Mouse (Mus musculus): ENCODE data around the gene Ss18l1.

Gene Ss18l1

DNA sequence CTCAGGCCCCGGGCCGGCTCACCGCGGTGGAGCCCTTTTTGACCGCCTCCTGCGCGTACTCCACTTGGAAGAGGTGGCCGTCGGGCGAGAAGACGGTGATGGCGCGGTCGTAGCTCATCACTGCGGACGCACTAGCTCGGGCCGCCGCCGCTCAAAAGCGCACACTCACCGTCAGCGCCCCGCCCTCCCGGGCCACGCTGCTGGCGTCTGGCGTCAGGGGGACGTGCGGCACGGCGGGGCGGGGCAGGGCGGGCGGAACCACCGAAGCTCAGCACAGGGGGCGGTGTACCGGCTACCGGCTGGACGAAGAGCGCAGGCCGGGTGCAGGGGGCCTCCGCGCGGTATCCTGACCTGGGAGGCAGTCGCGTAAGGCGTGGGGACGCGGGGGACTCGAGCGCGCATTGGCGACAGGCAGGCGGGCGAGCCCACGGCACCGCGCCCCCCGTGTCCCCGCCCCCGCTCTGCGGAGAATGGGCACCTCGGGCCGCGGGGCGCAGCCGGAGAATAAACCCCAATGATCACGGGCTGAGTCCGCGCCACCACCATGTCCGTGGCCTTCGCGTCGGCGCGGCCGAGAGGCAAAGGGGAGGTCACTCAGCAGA, at the start of gene Ss18l1, which contains the start of gene Psma7:
Gene Ss18l1, plus strand, starts transcription at position 254 of the 602 bp plus-strand sequence.
Gene Psma7, minus strand, starts transcription at position 178 of the 602 bp plus-strand sequence.
- DNase-seq, result peak; percentile 90

DNA sequence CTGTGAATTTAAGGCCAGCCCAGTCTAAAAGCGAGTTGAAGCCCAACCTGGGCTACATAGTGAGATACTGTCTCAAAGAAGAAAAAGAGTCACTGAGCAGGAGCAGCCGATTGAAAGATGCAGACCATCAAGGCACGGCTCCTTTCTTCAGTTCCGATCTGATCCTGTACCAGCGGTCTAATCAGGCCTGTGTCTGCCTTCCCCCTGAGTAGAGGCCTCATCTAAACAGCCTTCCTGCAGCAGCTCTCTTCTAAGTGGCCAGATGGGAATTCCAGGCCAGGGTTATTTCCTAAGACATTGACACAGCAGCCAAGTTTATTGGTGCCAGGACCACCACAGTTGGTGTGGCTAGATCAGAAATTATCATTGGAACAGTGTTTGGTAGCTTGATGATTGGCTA, 49.2 kb upstream of the Ss18l1 start:
- DNase-seq, result no peak

DNA sequence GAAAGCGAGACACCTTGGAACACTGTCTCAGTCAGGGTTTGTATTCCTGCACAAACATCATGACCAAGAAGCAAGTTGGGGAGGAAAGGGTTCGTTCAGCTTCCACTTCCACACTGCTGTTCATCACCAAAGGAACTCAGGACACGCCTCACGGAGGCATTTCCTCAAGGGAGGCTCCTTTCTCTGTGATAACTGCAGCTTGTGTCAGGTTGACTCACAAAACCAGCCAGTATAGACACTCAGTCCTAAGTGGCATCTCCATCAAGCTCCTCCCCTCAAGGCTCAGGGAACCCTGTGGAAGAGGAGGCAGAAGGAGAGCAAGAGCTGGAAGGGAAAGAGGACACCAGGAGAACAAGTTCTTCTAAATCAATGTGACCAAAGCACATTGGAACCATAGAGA, 43.9 kb upstream of the Ss18l1 start:
- DNase-seq, result no peak

DNA sequence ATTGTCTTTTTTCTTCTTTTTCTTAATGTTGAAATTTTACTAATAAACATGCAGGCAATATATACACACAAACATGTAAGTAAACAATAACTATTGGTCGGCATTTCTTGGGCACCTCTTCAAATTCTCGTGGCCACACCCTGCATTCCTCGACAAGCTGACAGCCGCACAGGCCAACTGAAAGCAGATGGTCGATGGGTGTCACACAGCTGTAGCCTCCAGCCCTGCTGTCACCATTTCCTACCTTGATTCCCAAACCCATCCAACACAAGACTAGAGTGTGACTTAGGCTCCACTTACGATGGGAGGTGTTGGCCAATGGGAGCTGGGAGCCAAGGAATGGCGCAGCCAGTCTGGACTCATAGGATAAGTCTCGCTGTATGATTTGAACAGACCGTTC, 40.7 kb upstream of the Ss18l1 start:
- no peak for DNase-seq

DNA sequence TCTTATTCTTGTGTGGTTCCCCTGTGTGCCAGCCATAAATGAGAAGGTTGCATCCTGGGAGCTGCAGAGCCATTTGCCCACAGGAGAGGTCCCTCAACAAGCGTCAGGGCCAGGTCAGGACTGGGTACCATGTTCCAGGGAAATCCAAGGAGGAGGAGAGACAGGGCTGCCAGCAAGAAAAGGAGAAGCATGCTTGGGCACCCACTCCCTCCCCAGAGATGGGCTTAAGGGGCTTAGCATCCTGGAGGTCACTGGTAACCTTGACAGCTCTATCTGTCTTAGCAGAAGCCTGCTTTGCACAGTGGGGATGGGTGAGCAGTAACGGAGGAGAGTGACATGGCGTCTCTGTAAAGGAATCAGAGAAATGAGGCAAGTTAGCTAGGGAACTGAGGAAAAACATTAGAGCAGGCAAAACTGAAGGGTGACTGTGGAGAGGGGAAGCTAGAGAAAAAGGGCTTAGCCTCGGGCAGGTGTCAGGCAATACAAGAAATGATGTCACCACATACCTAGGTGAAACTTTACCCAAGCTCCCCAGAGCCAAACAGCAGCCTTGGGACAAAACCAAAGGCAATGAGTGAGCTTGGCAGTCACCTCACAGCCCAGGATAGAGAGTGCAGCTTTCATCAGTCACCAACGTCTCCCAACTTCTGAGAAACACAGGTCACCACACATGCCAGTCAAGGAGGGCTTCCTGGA, 36.5 kb upstream of the Ss18l1 start:
- no peak for DNase-seq

DNA sequence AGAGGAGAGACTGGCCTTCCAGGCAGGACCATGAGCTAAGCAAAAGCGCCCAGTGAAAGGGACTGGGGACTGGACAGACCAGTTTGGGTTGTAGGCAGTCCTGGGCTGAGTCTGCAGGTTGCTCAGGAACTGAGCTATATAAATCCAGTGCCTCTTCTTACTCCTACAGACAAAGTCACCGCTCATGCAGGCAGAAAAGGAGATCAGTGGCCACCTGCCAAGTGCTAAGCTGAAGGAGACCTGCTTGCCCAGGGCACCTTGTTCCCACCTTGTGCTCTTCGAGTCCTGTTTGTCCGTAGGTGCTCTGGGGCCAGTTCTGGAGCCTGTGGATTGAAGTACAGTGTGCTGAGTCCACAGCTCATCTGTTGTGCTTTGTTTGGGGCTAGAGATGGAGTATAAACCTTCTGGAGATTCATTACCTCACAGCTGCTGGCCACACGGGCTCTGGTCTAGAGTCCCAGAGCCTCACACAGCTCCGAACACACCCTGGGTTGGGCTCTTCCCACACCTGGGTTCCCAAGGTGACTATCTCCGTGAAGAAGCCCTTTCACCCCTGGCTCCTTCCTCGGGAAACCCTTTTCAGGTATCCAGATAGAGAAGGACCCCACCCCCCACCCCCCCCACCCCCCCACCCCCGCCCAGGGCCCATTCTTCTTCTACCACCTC, 35.8 kb upstream of the Ss18l1 start:
- DNase-seq, result no peak

DNA sequence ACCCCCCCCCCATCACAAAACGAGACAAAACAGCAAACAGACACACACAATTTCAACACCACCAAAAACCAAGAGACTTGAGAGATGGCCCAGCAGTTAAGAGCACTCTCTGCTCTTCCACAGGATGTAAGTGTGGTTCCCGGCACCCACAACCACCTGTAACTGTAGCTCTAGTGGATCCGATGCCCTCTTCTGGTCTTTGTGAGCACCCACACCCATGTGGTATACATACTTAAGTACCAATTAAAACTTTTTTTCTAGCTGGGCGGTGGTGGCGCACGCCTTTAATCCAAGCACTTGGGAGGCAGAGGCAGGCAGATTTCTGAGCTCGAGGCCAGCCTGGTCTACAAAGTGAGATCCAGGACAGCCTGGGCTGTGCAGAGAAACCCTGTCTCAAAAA, 31.6 kb upstream of the Ss18l1 start:
- DNase-seq, result no peak

DNA sequence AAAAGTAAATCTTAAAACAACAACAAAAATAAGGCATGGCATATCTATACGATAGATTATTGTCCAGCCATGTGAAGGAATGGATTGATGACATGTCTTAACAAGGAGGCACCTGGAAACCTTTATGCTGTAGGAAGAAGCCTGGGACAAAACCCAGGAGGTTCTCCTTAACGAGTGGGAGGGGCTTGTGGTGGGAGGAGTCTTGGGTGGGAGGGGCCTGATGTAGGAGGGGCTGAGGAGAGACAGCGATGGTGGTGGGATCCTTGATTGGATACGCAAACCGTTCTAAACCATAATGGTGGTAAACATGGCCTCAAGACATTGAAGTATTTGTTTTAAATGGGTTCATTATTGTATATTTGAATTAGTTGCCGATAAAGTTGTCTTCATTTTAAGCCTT, 30.9 kb upstream of the Ss18l1 start:
- no peak for DNase-seq

DNA sequence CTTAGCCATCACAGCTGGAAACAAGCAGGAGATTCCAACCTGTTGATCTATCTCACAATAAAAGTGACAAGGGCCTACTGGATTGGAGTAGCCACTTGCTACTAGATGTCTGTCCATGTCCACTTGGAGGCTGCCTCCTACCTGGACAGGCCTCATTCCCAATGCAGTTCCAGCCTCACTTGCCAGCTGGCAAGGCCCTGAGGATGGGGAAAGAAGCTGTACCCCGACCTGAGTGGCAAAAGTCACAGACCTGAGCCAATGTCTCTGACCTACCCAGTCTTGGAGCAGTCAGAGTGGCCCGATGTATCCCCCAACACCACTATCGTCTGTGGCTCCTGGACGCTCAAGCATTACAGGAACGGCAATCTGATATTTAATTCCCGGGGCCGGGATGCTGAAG, 28.6 kb upstream of the Ss18l1 start:
- no peak for DNase-seq

DNA sequence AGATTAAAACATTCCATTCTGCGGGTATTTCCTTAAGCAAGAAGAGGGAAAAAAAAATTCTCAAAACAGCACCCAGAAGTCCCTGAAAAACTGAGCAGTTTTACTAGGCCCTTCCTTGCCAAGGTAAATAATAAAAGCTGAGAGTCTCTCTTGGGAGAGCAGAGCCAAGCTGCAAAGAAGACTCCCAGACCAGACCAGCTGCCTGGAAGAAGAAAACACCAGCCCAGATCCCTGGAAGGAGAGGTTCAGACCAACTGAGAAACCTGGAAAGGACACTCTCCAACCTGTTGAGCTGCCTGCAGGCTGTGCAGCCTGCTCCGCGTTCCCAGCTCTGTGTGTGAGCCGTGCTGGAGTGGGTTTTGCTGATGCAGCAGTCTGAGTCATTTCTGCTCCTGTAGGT, 24.7 kb upstream of the Ss18l1 start:
- no peak for DNase-seq

DNA sequence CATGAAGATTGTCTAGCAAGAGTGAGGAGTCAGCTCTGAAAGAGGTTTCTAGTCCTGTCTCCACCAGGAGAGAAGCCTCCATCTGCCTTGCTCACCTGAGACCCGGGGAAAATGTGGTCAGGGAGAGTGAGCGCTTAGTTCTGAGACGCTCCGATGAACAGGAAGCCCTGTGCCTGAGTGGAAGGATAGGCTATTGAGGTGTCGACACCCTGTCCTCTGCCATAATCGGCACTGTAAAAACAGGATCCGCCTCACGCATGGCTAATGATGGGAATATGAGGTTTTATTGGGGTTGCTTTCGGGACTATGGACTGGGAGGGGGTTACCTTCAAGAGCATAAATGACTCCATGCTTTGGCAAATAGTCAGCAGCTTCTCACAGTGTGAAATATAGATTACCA, 23.7 kb upstream of the Ss18l1 start:
- DNase-seq, result no peak

DNA sequence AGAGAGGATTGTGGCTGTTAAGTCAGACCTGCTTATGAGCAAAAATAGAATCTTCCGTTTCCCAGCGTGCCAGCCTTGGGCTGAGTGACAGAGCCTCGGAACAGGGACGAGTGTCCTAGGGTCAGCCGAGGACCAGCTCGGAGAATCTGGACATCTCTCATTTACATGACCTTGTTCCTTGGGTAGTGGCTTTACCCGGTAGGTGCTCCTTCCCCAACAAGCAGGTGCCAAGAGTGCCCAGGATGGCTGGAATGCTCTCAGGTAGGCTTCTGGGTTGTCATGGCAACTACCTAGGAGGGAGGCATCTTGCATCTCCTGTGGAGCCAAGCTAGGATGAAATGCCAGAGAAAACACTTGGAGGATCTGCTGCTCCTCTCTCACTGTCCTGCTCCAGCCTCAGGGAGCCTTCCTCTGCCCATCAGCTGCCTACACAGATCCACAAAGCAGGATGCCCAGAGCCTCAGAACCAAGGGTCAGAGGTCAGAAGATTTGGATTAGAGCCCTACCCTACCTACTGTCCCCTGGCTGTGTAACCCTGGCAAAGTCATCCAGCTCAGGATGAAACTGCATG, 22.1 kb upstream of the Ss18l1 start:
- no peak for DNase-seq

DNA sequence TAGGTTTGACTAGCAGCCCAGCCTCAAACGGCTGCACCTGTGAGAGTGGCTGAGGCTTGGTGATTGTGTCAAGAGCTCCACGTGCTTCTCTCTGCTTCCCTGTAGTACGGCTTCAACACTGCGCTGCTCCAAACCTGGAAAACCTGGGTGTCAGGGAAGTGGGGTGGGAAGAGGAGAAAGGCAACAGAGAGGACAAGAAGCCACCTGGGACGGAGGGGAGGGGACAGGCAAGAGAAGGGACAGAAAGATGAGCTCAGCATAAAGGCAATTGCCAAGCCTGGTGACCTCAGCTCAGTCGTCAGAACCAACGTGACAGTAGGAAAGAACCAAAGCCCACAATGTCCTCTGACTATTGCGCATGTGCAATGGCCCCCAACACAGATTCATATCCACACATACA, 21.4 kb upstream of the Ss18l1 start:
- DNase-seq, result no peak

DNA sequence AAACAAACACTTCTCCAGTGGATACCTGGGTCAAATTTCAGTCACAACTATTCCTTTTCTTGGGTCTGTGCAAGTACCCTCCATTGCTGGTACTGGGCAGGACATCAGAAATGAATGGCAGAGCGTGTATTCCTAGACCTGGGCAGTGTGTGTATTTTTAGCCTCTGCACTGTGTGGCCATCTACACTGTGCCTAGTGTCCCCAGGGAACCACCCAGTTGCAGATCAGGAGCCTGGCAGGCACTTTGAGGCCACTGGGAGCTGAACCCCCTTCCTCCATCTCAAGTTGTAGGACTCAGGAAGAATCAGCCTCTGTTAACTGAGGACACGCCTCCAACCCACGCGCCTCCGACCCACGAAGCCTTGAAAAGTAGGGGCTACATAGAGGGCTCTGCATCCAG, 19.6 kb upstream of the Ss18l1 start:
- no peak for DNase-seq

DNA sequence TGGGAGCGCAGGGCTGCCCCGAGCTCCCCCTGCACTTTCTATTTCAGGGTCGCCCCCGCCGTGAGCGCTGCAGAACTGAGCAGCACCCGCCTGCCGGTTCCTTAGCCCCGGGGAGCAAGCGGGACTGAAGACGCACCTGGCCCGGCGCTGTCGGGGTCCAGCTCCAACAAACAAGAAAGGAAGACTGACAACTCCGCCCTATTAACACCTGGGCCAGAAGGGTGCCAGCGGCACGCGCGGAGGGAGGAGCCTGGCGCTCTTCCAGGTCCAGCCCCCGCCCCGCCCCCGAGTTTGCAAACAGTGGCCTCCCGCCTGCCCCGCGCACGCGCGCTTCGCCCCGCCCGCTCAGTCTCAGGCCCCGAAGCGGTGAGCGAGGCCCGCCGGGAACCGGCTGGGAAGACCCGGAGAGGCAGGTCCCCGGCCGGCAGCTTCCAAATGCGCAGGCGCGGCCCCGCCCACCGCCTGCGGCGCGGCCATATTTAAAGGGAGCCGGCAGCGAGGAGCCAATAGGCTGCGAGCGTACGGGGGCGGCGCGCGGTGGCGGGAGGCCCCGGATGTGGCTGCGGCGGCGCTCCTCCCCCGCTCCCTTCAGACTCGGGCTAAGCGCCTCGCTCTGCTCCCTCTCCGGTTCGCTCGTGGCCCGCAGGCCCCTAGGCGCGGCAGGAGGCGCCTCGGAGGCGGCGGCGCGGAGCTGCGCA, 17.8 kb upstream of the Ss18l1 start, which contains the start of gene Lsm14b:
Gene Lsm14b, plus strand, starts transcription at position 587 of the 698 bp plus-strand sequence.
- peak; percentile 98 for DNase-seq

DNA sequence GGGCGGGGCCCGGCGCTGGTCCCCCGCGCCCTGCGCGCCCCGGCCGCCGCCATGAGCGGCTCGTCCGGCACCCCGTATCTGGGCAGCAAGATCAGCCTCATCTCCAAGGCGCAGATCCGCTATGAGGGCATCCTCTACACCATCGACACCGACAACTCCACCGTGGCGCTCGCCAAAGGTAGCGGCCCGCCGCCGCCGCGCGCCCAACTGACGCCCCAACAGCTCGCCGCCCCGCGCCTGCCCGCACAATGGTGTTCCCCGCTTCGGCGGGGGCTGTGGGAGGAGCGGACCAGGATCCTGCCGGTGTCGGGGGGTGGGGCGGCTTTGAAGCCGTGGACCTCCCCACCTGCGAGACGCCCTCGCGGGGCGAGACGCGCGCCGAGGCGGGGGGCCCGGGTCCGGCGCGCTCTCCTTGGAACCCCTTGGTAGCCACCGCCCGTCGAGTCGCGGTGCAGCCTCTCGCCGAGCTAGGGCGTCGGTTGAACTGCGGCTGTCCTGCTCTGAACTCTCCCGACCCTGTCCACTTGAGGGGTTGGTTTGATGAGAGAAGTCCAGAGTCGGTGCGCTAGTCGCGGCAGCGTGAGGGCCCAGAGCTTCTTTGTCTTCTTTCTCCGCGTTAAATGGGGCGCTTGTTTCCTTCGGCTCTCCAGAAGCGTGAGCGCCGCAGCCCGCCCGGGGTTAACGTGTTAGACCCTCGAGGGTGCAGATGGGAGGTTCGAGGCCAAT, 17.0 kb upstream of the Ss18l1 start:
- DNase-seq, result peak; percentile 16

DNA sequence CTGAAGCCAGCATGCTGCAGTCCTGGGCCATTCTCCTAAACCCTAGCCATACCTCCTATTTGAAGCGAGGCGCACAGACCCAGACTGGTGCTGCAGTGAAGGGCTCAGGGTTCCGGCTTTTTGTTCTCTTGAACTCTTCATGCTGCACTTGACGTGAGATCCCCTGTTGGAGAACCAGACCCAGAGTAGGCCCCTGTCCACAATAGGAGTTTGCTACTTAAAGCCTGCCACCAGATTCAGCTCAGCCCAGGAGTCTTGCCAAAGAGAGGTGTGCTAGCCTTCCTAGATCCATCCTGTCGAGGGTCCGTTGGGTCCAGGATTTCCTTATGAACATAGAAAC, 16.5 kb upstream of the Ss18l1 start:
- no peak for DNase-seq

DNA sequence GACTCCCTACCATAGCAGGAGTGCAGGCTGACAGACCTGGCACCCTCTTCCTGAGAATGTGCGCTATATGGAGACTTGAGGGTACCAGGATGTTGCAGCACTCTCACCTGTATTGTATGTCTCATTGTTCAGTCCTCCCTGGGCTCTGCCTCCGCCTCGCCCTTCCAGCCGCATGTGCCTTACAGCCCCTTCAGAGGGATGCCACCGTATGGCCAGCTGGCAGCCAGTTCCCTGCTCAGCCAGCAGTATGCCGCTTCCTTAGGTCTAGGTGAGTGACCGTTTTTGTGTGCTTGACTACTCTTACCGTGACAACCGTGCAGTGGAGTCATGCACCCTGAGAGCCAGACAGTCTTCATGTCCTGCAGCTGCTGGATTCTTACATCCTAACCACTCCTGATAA, 14.5 kb upstream of the Ss18l1 start:
- no peak for DNase-seq

DNA sequence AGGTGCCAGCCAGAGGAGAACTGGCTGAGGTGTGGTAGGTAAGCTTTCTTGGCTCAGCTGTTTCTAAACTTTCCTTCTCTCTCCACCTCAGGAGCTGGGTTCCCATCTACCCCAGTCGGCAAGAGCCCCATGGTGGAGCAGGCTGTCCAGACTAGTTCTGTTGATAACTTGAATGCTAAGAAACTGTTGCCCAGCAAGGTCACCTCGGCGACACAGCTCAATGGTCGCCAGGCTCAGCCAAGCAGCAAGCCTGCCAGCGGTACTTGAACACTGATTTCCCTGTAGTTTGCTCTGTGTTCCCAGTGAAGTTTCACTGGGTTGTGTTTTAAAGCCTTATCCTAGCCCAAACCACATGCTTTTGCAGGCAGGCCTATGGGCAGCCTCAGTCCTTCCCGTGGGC, 11.0 kb upstream of the Ss18l1 start:
- no peak for DNase-seq

DNA sequence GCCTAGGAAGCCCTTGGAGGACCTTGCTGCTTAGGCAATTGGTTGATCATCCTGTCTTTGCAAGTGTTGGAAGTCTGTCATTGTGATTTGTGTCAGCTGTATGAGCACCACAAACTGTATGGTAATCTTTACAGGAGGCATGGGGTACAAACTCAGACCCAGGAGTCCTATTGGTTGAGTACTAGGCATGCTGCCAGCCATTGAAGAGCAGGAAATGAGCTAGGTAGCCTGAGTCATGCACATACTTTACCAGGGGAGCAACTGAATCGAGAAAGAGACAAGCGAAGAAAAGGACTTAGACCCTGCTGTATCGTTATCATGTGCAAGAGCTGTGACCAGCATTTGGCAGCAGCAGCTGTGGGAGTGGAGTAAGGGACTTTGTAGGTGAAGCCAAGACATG, 9.4 kb upstream of the Ss18l1 start:
- DNase-seq, result no peak

DNA sequence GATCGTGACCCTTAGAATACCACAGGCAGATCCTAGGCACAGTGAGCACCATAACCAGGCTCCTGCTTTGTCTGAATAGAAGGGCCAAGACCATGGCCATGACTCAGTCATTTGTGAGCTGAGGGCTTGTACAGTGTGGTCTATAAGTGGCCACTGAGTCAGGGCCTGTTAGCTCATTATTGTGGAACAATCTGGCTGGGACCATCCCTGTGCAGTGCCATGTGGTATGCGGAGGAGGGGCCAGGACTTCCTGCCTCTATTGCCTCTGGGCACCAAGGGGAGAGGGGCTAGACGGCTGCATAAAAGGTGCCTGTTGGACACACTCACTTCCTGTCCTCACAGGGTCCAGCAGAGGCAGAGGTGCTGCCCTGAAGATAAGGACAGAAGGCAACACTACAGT, 8.4 kb upstream of the Ss18l1 start:
- DNase-seq, result no peak

DNA sequence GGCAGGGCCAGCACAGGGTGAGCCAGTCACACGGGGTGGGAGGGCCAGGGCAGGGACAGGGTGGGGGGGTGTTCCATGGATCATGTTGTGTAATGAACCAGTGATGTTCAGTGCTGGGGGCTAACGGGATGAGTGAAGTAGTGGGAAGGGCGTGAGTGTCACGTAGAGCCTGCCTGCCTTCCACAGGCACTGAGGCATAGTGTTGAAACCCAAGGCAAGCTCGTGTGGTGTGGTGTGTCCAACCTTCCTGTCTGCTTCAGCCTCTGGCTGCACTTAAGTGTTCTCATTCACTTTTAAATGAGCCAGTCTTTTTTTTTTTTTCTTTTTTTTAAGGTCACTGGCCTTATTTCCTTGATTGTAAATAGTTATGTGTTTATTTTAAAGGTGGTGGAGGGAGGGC, 7.6 kb upstream of the Ss18l1 start:
- DNase-seq, result no peak

DNA sequence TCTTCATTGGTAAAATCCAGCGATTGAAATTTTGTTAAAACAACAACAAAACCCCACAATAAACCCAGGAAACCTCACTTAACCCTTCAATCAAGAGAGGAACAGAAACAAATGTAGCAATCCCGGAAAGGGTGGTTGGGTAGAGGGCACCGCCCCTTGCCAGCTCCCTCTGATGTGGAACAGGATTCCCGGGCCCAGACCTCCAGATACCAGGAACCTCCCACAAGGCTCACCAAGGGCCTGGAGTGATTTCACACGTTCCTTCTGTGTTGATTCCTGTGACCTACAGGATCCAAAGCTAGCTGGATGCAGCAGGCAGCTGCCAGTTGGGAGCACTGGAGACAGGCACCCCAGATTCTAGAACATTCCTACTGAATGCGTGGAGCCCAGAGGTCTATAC, 1.9 kb upstream of the Ss18l1 start:
- DNase-seq, result no peak

Data from lung, postnatal 14 days (tissue).